ENCODE assay signal across 10 mouse cellular contexts in genomic region chr1:179853421-179853820, GRCm38 (mm10). TPM values are rescaled to one million over a fixed set of nuclear protein-coding genes. Genes with fewer than 3 reads are reported as not detected.
DNase-seq lines count a peak whose midpoint lies in the region; ATAC-seq and TF ChIP-seq lines count a peak whose summit lies in the region.
"Had no signal": no experiment of that assay in that cellular context is flagged by ENCODE, and none has a peak within 500 bp of the region (broad histone marks: within the 10 kb centered on the region; RNA-seq: fewer than 3 reads in every experiment).

No protein-coding gene starts in this region.

- no peak overlapping the region for H3K4me3 ChIP-seq in layer of hippocampus, adult 2 months
- H3K4me3 ChIP-seq in limb, embryonic 13.5 days, result no peak overlapping the region
- H3K4me3 ChIP-seq: neural tube, embryonic 12.5 days had no signal

- H3K4me1 ChIP-seq in limb, embryonic 13.5 days, result peaks cover 18% of the 10 kb centered on the region
- H3K4me1 ChIP-seq: neural tube, embryonic 12.5 days had no signal

- H3K9ac ChIP-seq in limb, embryonic 13.5 days, result no peak overlapping the region
- H3K9ac ChIP-seq: neural tube, embryonic 12.5 days had no signal

- H3K9me3 ChIP-seq in limb, embryonic 13.5 days, result no peaks in the 10 kb centered on the region
- H3K9me3 ChIP-seq: heart, embryonic 13.5 days; neural tube, embryonic 12.5 days had no signal

- H3K27ac ChIP-seq in layer of hippocampus, adult 2 months, result peak overlapping the region; percentile 82
- peak overlapping the region; percentile 79; the same call in 1 of the 2 replicates for H3K27ac ChIP-seq in limb, embryonic 13.5 days
- H3K27ac ChIP-seq: neural tube, embryonic 12.5 days had no signal

- no peak overlapping the region for H3K4me2 ChIP-seq in limb, embryonic 13.5 days (replicated peaks)
- H3K4me2 ChIP-seq: neural tube, embryonic 12.5 days had no signal

- TF ChIP-seq CTCF in layer of hippocampus, adult 2 months (conservative IDR thresholded peaks at IDR 0.05), result peak; percentile 77

- no peak for ATAC-seq in CD4-positive, CD25-positive, alpha-beta regulatory T cell, adult 4 months
- ATAC-seq in limb, embryonic 13.5 days (ENCODE audit: low FRiP score, low read depth), result peak; percentile 40; the same call in 1 of the 2 replicates

- H3K27me3 ChIP-seq in limb, embryonic 13.5 days, result no peaks in the 10 kb centered on the region
- H3K27me3 ChIP-seq: heart, embryonic 13.5 days; neural tube, embryonic 12.5 days had no signal

- no peaks in the 10 kb centered on the region for H3K36me3 ChIP-seq in limb, embryonic 13.5 days
- H3K36me3 ChIP-seq: heart, embryonic 13.5 days; neural tube, embryonic 12.5 days had no signal

- peak; percentile 49 for DNase-seq in CD4-positive, CD25-positive, alpha-beta regulatory T cell, adult 2 months (ENCODE audit: low read depth, low spot score)
- no peak for DNase-seq in layer of hippocampus, adult 2 months (ENCODE audit: low spot score in 2 of 2)
- DNase-seq in layer of hippocampus, adult 9-10 months (ENCODE audit: low spot score), result no peak
- DNase-seq in MEL-GATA-1-ER (ENCODE audit: extremely low read depth, low read depth), result peak; percentile 36
- DNase-seq in thymus, postnatal 0 days (ENCODE audit: low spot score), result peak; percentile 33
- no peak for DNase-seq in gastrocnemius, postnatal 4 days (ENCODE audit: low spot score in 2 of 2)

- WGBS in limb, embryonic 13.5 days, result 28% methylated on average over 4 of the region's 4 CpGs

RNA-seq across cellular contexts. Expression of gene Ahctf1, which starts 49.9 kb away (rescaled TPM):
- 10 to 100 TPM; 24.3 to 25.5 TPM for polyA plus RNA-seq in CD4-positive, CD25-positive, alpha-beta regulatory T cell, adult 4 months (2017; shearing (Covaris generic))
- 10 to 100 TPM; 40.0 to 41.8 TPM for total RNA-seq in layer of hippocampus, adult 2 months (2021)
- polyA plus RNA-seq in limb, embryonic 13.5 days (2015; fragmentation: Nextera tagmentation; extraction: Ambion mirVana), result 25.8 and 27.5 TPM in 2 replicates
- polyA plus RNA-seq in thymus, postnatal 0 days (2015; fragmentation: Nextera tagmentation; extraction: Ambion mirVana), result 11.8 and 16.3 TPM in 2 replicates
- 10 to 100 TPM; 29.6 to 33.7 TPM for total RNA-seq in gastrocnemius, postnatal 4 days (2021)

RNA-seq across cellular contexts. Expression of gene Gm10518, which starts 50.2 kb away (rescaled TPM):
- not detected for polyA plus RNA-seq in CD4-positive, CD25-positive, alpha-beta regulatory T cell, adult 4 months (2017; shearing (Covaris generic))
- not detected for total RNA-seq in layer of hippocampus, adult 2 months (2021)
- polyA plus RNA-seq in limb, embryonic 13.5 days (2015; fragmentation: Nextera tagmentation; extraction: Ambion mirVana), result 0.13 TPM in 1 of 2 replicates, not detected in the other
- 0.35 and 0.39 TPM in 2 replicates for polyA plus RNA-seq in thymus, postnatal 0 days (2015; fragmentation: Nextera tagmentation; extraction: Ambion mirVana)
- not detected for total RNA-seq in gastrocnemius, postnatal 4 days (2021)
- polyA plus RNA-seq: heart, embryonic 13.5 days had no signal

Comparison
In these comparisons a context has a peak if more than half of its experiments do, and no peak if none do; other contexts are left out.
1. DNase-seq: peak in CD4-positive, CD25-positive, alpha-beta regulatory T cell, adult 2 months (single experiment), MEL-GATA-1-ER (single experiment) and thymus, postnatal 0 days (single experiment); none in layer of hippocampus, adult 2 months (0 of 2), layer of hippocampus, adult 9-10 months (single experiment) and gastrocnemius, postnatal 4 days (0 of 2).